Mouse (Mus musculus): ENCODE measurements around the gene Gm20772. TPM values are rescaled to one million over a fixed set of nuclear protein-coding genes. Genes with fewer than 3 reads are reported as not detected.
"Not testable (repeated sequence)": the region's sequence is repeated elsewhere in the genome, so short reads cannot be mapped to it uniquely, and the experiment has no call there.

The Gm20772 gene
- total RNA-seq (2021), result not detected
- long read RNA-seq, experiment 1, result 0 reads
- long read RNA-seq, experiment 2, result 0 reads

DNA sequence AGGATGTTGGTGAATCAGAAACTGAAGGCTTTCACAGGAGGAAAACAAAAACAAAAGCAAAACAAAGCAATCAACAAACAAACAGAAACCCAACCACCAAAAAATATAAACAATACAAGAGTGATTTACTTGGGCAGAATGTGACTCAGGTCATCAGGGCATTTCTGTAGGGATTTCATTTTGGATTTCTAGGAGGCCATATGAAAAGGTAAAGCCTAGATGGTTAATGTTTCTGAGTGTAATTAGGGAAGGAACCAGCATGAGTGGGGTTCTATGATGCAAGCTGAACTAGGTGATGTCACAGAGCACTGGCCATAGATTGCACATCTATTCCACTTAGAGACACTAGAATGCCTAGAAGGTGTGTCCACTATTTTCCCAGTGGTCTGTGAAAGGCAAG is at the start of gene Gm20772, which contains the start of gene Gm20831:
Gene Gm20772, plus strand, starts transcription at position 301 of the 400 bp plus-strand sequence.
Gene Gm20831, plus strand, starts transcription at position 301 of the 400 bp plus-strand sequence.
- DNase-seq (ENCODE audit: low spot score in 2 of 2), result not testable (repeated sequence)

- not testable (repeated sequence) for DNase-seq (ENCODE audit: low spot score in 2 of 2)
Measured at GRCm38 (mm10) chrY:17846166-17846565, 28.4 kb upstream of the Gm20772 start, which contains the start of gene Gm21904. Gene Gm21904, minus strand, starts transcription at chrY:17846266.

Other genes starting within 250 kb of the Gm20772 start
- gene Gm21904, start 28.5 kb upstream of the Gm20772 start, total RNA-seq (2021), result not detected
- not detected for gene Gm20831, start within 50 bp of the Gm20772 start, total RNA-seq (2021)
- not detected for gene Srsy, start 62.6 kb downstream of the Gm20772 start, total RNA-seq (2021)
- gene Gm21764, start 187.1 kb downstream of the Gm20772 start, total RNA-seq (2021), result not detected
- not detected for gene Ssty1, start 214.4 kb downstream of the Gm20772 start, total RNA-seq (2021)

Measured in adrenal gland, postnatal 4 days (tissue).